Mouse (Mus musculus) C2C12 (cell line): ENCODE data around the gene Cgnl1.

Experiments
- CTCF ChIP-seq: IDR thresholded peaks from one replicate; pipeline ENCODE4 v1.5.1; 2011; ENCODE audit not compliant: control insufficient read depth, insufficient read depth, insufficient read length
- MYOD1 ChIP-seq: IDR thresholded peaks from one replicate; pipeline ENCODE4 v1.6.1; 2011; ENCODE audit warnings: low read depth; ENCODE audit not compliant: control insufficient read depth, insufficient read length
- MYOG ChIP-seq: IDR thresholded peaks from one replicate; pipeline ENCODE4 v1.6.1; 2011; ENCODE audit not compliant: control insufficient read depth, insufficient read length; ENCODE audit errors: extremely low read depth
- USF1 ChIP-seq: IDR thresholded peaks from one replicate; pipeline ENCODE4 v1.6.1; 2011; ENCODE audit warnings: low read depth, mild to moderate bottlenecking, control low read depth, moderate library complexity

DNA sequence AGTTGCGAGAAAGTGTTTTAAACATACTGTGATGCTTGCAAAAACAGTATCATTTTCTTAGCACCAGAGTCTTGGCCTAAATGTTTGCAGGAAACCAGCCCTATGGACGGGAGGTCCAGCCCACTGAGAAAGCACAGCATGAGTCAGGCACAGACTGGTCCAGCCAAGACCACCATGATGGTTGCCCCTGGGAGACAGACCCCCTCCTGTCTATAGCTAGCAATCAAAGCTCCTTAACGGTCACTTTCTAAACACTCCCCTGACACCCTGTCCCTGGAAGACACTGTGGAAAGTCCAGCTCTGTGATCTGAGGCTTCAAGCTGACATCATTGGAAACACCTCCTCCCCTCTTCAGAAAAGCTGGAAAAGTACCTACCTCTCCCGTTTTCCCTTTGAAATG lies 17.4 kb downstream of the Cgnl1 start:
- no peak for TF ChIP-seq CTCF
- no peak for TF ChIP-seq USF1
- no peak for TF ChIP-seq MYOG
- TF ChIP-seq MYOD1, result no peak
